Mouse (Mus musculus): Measurements from ENCODE around the gene Lypd5. TPM values are rescaled to one million over a fixed set of nuclear protein-coding genes. Genes with fewer than 3 reads are reported as not detected.
"Not testable (repeated sequence)": the region's sequence is repeated elsewhere in the genome, so short reads cannot be mapped to it uniquely, and the experiment has no call there.

The Lypd5 gene
- polyA plus RNA-seq, 1 experiment from 2014 or later: not detected

DNA sequence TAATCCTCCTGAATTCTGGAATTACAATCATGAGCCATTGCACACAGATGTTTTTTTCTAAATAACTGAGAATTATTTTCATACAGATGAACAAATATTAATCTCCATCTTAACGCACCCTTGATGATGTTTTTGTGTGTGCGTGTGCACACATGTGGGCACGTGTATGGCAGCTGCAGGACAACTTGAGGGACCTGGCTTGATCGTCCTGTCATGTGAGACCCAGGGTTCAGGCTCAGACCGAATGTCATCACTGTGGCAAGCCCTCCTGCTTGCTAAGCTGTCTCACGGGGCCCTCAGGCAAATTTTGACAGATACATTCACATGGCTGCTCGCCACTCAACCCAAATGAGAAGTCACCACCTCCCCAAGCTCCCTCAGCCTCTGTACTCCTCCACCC is 41.5 kb downstream of the Lypd5 start:
- H3K27me3 ChIP-seq: no peaks in the 10 kb centered on the region; the same call in 1 of the 2 replicates
- H3K9ac ChIP-seq (replicated peaks): no peak overlapping the region
- no peaks in the 10 kb centered on the region for H3K9me3 ChIP-seq
- no peak overlapping the region for H3K4me3 ChIP-seq
- ATAC-seq (ENCODE audit: low FRiP score, low read depth): no peak
- WGBS: 73% methylated on average over 7 of the region's 7 CpGs
- no peak overlapping the region for H3K27ac ChIP-seq (replicated peaks)
- H3K36me3 ChIP-seq: no peaks in the 10 kb centered on the region
- H3K4me1 ChIP-seq: no peaks in the 10 kb centered on the region
- H3K4me2 ChIP-seq (replicated peaks): no peak overlapping the region

- no peaks in the 10 kb centered on the region for H3K9me3 ChIP-seq
- no peaks in the 10 kb centered on the region for H3K36me3 ChIP-seq
- no peaks in the 10 kb centered on the region for H3K4me1 ChIP-seq
- no peak overlapping the region for H3K9ac ChIP-seq (replicated peaks)
- ATAC-seq (ENCODE audit: low FRiP score, low read depth): no peak
- no peaks in the 10 kb centered on the region; the same call in 1 of the 2 replicates for H3K27me3 ChIP-seq
- H3K4me3 ChIP-seq: no peak overlapping the region
- no peak overlapping the region for H3K4me2 ChIP-seq (replicated peaks)
- H3K27ac ChIP-seq (replicated peaks): no peak overlapping the region
- 51% methylated on average over 5 of the region's 5 CpGs for WGBS
These were observed 42.1 kb downstream of the Lypd5 start for GRCm38 (mm10) chr7:24391077-24391476.

DNA sequence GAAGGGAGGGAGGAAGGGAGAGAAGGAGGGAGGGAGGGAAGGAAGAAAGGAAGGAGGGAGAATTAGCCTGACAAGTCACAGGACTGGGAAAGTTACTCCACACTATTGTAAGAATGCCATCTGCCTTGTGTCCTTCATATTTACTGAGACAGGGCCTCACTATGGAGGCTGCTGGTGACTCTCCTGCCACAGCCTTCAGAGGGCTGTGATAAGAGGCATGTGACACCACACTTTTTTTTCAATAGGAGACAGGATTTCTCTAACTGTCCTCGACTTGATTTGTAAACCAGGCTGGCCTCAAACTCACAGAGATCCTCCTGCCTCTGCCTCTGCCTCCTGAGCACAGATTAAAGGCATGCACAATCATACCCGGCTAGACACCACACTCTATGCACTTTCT is 42.7 kb downstream of the Lypd5 start:
- 74% methylated on average over 2 of the region's 2 CpGs for WGBS
- H3K4me1 ChIP-seq: no peaks in the 10 kb centered on the region
- no peak overlapping the region for H3K27ac ChIP-seq (replicated peaks)
- H3K27me3 ChIP-seq: no peaks in the 10 kb centered on the region; the same call in 1 of the 2 replicates
- no peaks in the 10 kb centered on the region for H3K9me3 ChIP-seq
- H3K36me3 ChIP-seq: no peaks in the 10 kb centered on the region
- no peak overlapping the region for H3K4me2 ChIP-seq (replicated peaks)
- no peak overlapping the region for H3K4me3 ChIP-seq
- H3K9ac ChIP-seq (replicated peaks): no peak overlapping the region
- ATAC-seq (ENCODE audit: low FRiP score, low read depth): no peak

GRCm38 (mm10) chr7:24394054-24394453 is 45.1 kb downstream of the Lypd5 start:
- Histone ChIP-seq H3K4me3 (no peak overlapping the region), H3K9me3 (no peaks in the 10 kb centered on the region), H3K4me1 (no peaks in the 10 kb centered on the region), H3K9ac (replicated peaks) (no peak overlapping the region), H3K36me3 (no peaks in the 10 kb centered on the region), H3K4me2 (replicated peaks) (no peak overlapping the region), H3K27me3 (no peaks in the 10 kb centered on the region; the same call in 1 of the 2 replicates), H3K27ac (replicated peaks) (no peak overlapping the region)
- WGBS: 89% methylated on average over 3 of the region's 3 CpGs
- ATAC-seq (ENCODE audit: low FRiP score, low read depth): no peak

- 85% methylated on average over 15 of the region's 15 CpGs for WGBS
- no peaks in the 10 kb centered on the region for H3K36me3 ChIP-seq
- no peak for ATAC-seq (ENCODE audit: low FRiP score, low read depth)
- no peaks in the 10 kb centered on the region for H3K9me3 ChIP-seq
- H3K27me3 ChIP-seq: no peaks in the 10 kb centered on the region; the same call in 1 of the 2 replicates
- no peak overlapping the region for H3K27ac ChIP-seq (replicated peaks)
- H3K9ac ChIP-seq (replicated peaks): no peak overlapping the region
- H3K4me2 ChIP-seq (replicated peaks): no peak overlapping the region
- no peak overlapping the region for H3K4me3 ChIP-seq
- no peaks in the 10 kb centered on the region for H3K4me1 ChIP-seq
These were observed 45.6 kb downstream of the Lypd5 start for GRCm38 (mm10) chr7:24394475-24395161.

DNA sequence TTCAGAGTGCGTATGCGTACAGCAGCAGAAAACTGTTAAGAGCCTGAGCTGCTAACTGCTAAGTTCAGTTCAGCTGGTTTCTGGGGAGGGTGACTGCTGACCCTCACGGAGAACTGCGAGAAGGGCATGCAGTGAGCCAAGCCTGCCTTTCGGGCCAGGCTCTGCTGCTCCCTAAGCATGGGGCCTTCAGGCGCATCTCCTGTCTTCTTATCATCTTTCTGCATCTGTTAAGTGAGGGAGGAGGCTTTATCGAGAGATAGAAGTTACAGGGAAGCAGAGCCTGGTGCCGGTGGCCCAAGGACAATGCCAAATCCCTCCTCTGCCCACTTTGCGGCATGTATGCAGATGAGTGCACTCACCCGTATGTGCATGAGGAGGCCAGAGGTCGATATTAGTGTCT is 47.8 kb downstream of the Lypd5 start:
- Histone ChIP-seq H3K9me3 (no peaks in the 10 kb centered on the region), H3K36me3 (0 out of 2 replicates have a peak, but pooled peaks cover under 1% of the 10 kb centered on the region), H3K9ac (replicated peaks) (no peak overlapping the region), H3K4me3 (no peak overlapping the region), H3K27me3 (no peaks in the 10 kb centered on the region), H3K27ac (replicated peaks) (no peak overlapping the region), H3K4me1 (peaks cover 5% of the 10 kb centered on the region; the same call in 1 of the 2 replicates), H3K4me2 (replicated peaks) (no peak overlapping the region)
- no peak for ATAC-seq (ENCODE audit: low FRiP score, low read depth)
- 80% methylated on average over 11 of the region's 11 CpGs for WGBS

DNA sequence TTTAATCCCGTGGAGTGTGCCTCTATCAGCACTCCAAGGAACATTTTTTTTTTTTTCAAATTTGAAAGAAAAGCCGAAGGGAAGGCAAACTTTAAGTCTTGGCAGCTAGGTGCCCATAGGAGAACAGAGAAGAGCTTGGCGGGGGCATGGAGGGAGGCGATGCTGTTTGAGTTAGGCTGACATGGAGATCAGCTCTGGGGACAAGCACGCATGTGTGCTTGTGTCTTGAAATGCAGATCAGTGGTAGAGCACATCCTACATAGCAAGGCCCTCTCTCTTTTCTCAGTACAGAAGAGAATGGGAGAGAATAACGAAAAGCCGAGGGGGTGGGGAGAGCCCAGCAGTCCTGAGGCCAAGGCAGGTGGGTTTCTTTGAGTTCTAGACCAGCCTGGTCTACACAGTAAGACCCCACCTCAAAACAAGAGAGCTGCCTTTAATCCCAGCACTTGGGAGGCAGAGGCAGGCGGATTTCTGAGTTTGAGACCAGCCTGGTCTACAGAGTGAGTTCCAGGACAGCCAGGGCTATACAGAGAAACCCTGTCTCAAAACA is 49.4 kb downstream of the Lypd5 start:
- H3K4me1 ChIP-seq: peaks cover 5% of the 10 kb centered on the region; the same call in 1 of the 2 replicates
- 93% methylated on average over 8 of the region's 8 CpGs for WGBS
- peaks cover 15% of the 10 kb centered on the region for H3K36me3 ChIP-seq
- no peaks in the 10 kb centered on the region for H3K9me3 ChIP-seq
- H3K4me2 ChIP-seq (replicated peaks): no peak overlapping the region
- H3K27me3 ChIP-seq: no peaks in the 10 kb centered on the region
- no peak overlapping the region for H3K27ac ChIP-seq (replicated peaks)
- no peak overlapping the region for H3K4me3 ChIP-seq
- H3K9ac ChIP-seq (replicated peaks): no peak overlapping the region
- ATAC-seq (ENCODE audit: low FRiP score, low read depth): no peak

GRCm38 (mm10) chr7:24399256-24400081 is 50.5 kb downstream of the Lypd5 start, which contains the start of gene Smg9:
TSS of gene Smg9 (plus strand) at chr7:24399619.
- Histone ChIP-seq H3K9me3 (no peaks in the 10 kb centered on the region), H3K9ac (replicated peaks) (peak within 1 kb of the TSS; percentile 65), H3K4me3 (peak within 1 kb of the TSS; percentile 66), H3K4me2 (replicated peaks) (peak within 1 kb of the TSS; percentile 62), H3K4me1 (peaks cover 5% of the 10 kb centered on the region; the same call in 1 of the 2 replicates), H3K27me3 (no peaks in the 10 kb centered on the region), H3K27ac (replicated peaks) (peak within 1 kb of the TSS; percentile 97), H3K36me3 (peaks cover 25% of the 10 kb centered on the region)
- ATAC-seq (ENCODE audit: low FRiP score, low read depth): peak; percentile 97
- 3% methylated on average over 66 of the region's 66 CpGs for WGBS

GRCm38 (mm10) chr7:24400082-24400452 is 51.1 kb downstream of the Lypd5 start:
- Histone ChIP-seq H3K27ac (replicated peaks) (peak overlapping the region; percentile 97), H3K4me3 (peak overlapping the region; percentile 66), H3K9me3 (no peaks in the 10 kb centered on the region), H3K9ac (replicated peaks) (peak overlapping the region; percentile 65; the same call in 1 of the 2 replicates), H3K27me3 (no peaks in the 10 kb centered on the region), H3K4me1 (peaks cover 5% of the 10 kb centered on the region; the same call in 1 of the 2 replicates), H3K4me2 (replicated peaks) (peak overlapping the region; percentile 62), H3K36me3 (peaks cover 31% of the 10 kb centered on the region)
- ATAC-seq (ENCODE audit: low FRiP score, low read depth): peak; percentile 16; the same call in 1 of the 2 replicates
- WGBS: 17% methylated on average over 3 of the region's 3 CpGs

DNA sequence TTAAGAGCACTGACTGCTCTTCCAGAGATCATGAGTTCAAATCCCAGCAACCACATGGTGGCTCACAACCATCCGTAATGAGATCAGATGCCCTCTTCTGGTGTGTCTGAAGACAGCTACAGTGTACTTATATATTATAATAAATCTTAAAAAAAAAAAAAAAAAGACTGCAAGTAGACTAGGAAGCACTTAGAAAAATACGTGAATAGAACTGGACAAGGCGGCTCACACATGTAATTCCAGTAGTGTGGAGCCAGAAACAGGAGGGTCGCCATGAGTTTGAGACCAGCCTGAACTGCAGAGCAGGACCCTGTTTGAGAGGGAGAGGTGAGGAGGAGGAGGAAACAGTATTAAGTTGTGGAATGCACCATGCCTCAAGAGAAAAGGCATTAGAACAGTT is 51.5 kb downstream of the Lypd5 start:
- not testable (repeated sequence) for H3K4me1 ChIP-seq; H3K9me3 ChIP-seq; H3K27ac ChIP-seq (replicated peaks); H3K9ac ChIP-seq (replicated peaks); H3K27me3 ChIP-seq; ATAC-seq (ENCODE audit: low FRiP score, low read depth)
- Histone ChIP-seq H3K4me2 (replicated peaks) (peak overlapping the region; percentile 62), H3K36me3 (peaks cover 35% of the 10 kb centered on the region), H3K4me3 (peak overlapping the region; percentile 66; the same call in 1 of the 2 replicates)
- 93% methylated on average over 4 of the region's 4 CpGs for WGBS

DNA sequence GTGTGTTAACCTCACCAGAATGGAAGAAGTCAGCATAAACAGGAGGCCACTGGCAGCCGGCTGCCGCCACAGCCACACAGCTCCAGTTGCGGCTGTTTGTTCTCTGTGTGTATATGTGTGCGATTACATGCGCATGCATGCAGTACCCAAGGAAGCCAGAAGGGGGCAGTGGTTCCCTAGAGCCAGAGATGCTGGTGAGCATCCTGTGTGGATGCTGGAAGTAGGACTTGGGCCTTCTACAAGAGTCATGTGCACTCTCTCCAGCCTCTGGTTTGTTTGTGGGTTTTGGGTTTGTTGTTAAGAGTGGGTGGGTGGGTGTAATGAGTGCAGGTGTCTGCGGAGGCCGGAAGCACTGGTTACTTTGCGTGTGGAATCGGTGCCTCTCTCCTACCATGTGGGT is 53.9 kb downstream of the Lypd5 start:
- Histone ChIP-seq H3K4me3 (no peak overlapping the region), H3K9me3 (no peaks in the 10 kb centered on the region), H3K9ac (replicated peaks) (no peak overlapping the region), H3K27ac (replicated peaks) (no peak overlapping the region), H3K36me3 (peaks cover 52% of the 10 kb centered on the region), H3K4me2 (replicated peaks) (no peak overlapping the region), H3K27me3 (no peaks in the 10 kb centered on the region), H3K4me1 (peaks cover 5% of the 10 kb centered on the region)
- over 99% methylated on average over 9 of the region's 9 CpGs for WGBS
- no peak for ATAC-seq (ENCODE audit: low FRiP score, low read depth)
